7 mouse cellular contexts compared by ENCODE assay signal in the genomic region with DNA sequence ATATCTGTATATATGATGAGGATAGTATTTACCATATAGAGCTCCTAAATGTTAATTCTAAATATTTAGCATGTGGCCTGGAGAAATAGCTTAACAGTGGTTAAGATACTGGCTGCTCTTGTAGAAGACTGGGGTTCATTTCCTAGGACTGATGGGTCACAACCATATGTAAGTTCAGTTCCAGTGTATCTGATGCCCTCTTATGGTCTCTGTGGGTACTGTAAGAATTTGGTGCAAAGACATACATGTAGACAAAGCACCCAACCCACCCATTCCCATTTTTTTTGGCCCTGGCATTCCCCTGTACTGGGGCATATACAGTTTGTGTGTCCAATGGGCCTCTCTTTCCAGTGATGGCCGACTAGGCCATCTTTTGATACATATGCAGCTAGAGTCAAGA. TPM values are rescaled to one million over a fixed set of nuclear protein-coding genes. Genes with fewer than 3 reads are reported as not detected.
DNase-seq lines count a peak whose midpoint lies in the region; ATAC-seq lines count a peak whose summit lies in the region.
"Not testable (repeated sequence)": the region's sequence is repeated elsewhere in the genome, so short reads cannot be mapped to it uniquely, and the experiment has no call there.

No protein-coding gene starts in this region.

- H3K4me3 ChIP-seq in forebrain, embryonic 16.5 days (replicated peaks; ENCODE audit: low read length); hindbrain, embryonic 16.5 days (ENCODE audit: low read length): not testable (repeated sequence)

- not testable (repeated sequence) for H3K36me3 ChIP-seq in forebrain, embryonic 16.5 days (ENCODE audit: control insufficient read depth, insufficient read depth); hindbrain, embryonic 16.5 days (ENCODE audit: control insufficient read depth, insufficient read depth, low read length)

- not testable (repeated sequence) for H3K27me3 ChIP-seq in forebrain, embryonic 16.5 days (replicated peaks; ENCODE audit: control insufficient read depth, insufficient read depth, low read length); hindbrain, embryonic 16.5 days (replicated peaks; ENCODE audit: control insufficient read depth, insufficient read depth, low read length)

- H3K9ac ChIP-seq in forebrain, embryonic 16.5 days (replicated peaks; ENCODE audit: low read depth, low read length); hindbrain, embryonic 16.5 days (ENCODE audit: low read depth, low read length): not testable (repeated sequence)

- no CpG with 5 or more reads among the region's 1 CpGs for WGBS in forebrain, embryonic 16.5 days
- no CpG with 5 or more reads among the region's 1 CpGs for WGBS in hindbrain, embryonic 16.5 days

- not testable (repeated sequence) for H3K4me2 ChIP-seq in forebrain, embryonic 16.5 days (ENCODE audit: low read length); hindbrain, embryonic 16.5 days (ENCODE audit: low read length)

- H3K9me3 ChIP-seq in forebrain, embryonic 16.5 days (ENCODE audit: control insufficient read depth, low read length); hindbrain, embryonic 16.5 days (ENCODE audit: control insufficient read depth, low read length): not testable (repeated sequence)

- 0 out of 2 replicates have a peak, but pooled peaks have one; percentile 57 for ATAC-seq in forebrain, embryonic 16.5 days
- ATAC-seq in hindbrain, embryonic 16.5 days: peak; percentile 64; the same call in 1 of the 2 replicates
- ATAC-seq in megakaryocyte-erythroid progenitor cell, adult 5-6 weeks (replicated peaks; ENCODE audit: low FRiP score, low TSS enrichment, poor library complexity, severe bottlenecking): peak; percentile 81

- DNase-seq in NIH3T3 (ENCODE audit: low read depth): peak; percentile 78
- peak; percentile 20 for DNase-seq in cerebellum, adult 8-10 months
- peak; percentile 24 for DNase-seq in layer of hippocampus, adult 9-11 months
- peak; percentile 74 for DNase-seq in retina, embryonic 14.5 days (ENCODE audit: low spot score)

- H3K4me1 ChIP-seq in forebrain, embryonic 16.5 days (replicated peaks; ENCODE audit: control insufficient read depth, insufficient read depth, low read length); hindbrain, embryonic 16.5 days (ENCODE audit: control insufficient read depth, insufficient read depth, low read depth, low read length): not testable (repeated sequence)

- not testable (repeated sequence) for H3K27ac ChIP-seq in forebrain, embryonic 16.5 days (ENCODE audit: low read length); hindbrain, embryonic 16.5 days (ENCODE audit: low read depth, low read length)

RNA-seq across cellular contexts. Expression of a gene that starts 9.3 kb away (rescaled TPM):
- polyA plus RNA-seq in forebrain, embryonic 16.5 days (2015; fragmentation: Nextera tagmentation; extraction: Ambion mirVana): 24.3 and 25.6 TPM in 2 replicates
- 29.0 and 29.3 TPM in 2 replicates for polyA plus RNA-seq in hindbrain, embryonic 16.5 days (2015; fragmentation: Nextera tagmentation; extraction: Ambion mirVana)
- 38.7 and 51.5 TPM in 2 replicates for total RNA-seq in megakaryocyte-erythroid progenitor cell, adult 5-6 weeks (2014; fragmentation: Nextera tagmentation)
- total RNA-seq in megakaryocyte-erythroid progenitor cell, adult 5-6 weeks (2017): 71.4 and 81.7 TPM in 2 replicates

RNA-seq across cellular contexts. Expression of a gene that starts 36.5 kb away (rescaled TPM):
- 25.9 and 32.1 TPM in 2 replicates for polyA plus RNA-seq in forebrain, embryonic 16.5 days (2015; fragmentation: Nextera tagmentation; extraction: Ambion mirVana)
- 44.3 and 44.7 TPM in 2 replicates for polyA plus RNA-seq in hindbrain, embryonic 16.5 days (2015; fragmentation: Nextera tagmentation; extraction: Ambion mirVana)
- 2.0 and 2.8 TPM in 2 replicates for total RNA-seq in megakaryocyte-erythroid progenitor cell, adult 5-6 weeks (2014; fragmentation: Nextera tagmentation)
- total RNA-seq in megakaryocyte-erythroid progenitor cell, adult 5-6 weeks (2017): 1.8 and 2.9 TPM in 2 replicates

Comparison
In these comparisons a context has a peak if more than half of its experiments do, and no peak if none do; other contexts are left out.
1. DNase-seq: peak in every context shown above with its lines; median percentile 78 in NIH3T3; 74 in retina, embryonic 14.5 days; 24 in layer of hippocampus, adult 9-11 months; 20 in cerebellum, adult 8-10 months.